Mouse (Mus musculus) left cerebral cortex, adult 2 months (tissue): ENCODE measurements around the gene Zfp628. TPM values are rescaled to one million over a fixed set of nuclear protein-coding genes. Genes with fewer than 3 reads are reported as not detected.

Experiments
- DNase-seq, 2 experiments: peaks; one replicate each; pipeline ENCODE4 v3.0.0; 2021 to 2022; ENCODE audit warnings: low spot score in 2 of 2, mixed read lengths in 1 of 2; ENCODE audit errors: extremely low spot score in 1 of 2
- H3K27ac ChIP-seq: fragments of 200-600 bp; 2 replicates; pipeline ENCODE4 v1.8.1; 2022
- H3K4me3 ChIP-seq: fragments of 200-600 bp; 2 replicates; pipeline ENCODE4 v1.8.1; 2022
- CTCF ChIP-seq: fragments of 200-600 bp; IDR thresholded peaks from 2 replicates; pipeline ENCODE4 v1.8.1; 2022; ENCODE audit warnings: antibody characterized with exemption, mild to moderate bottlenecking, moderate library complexity
- intact Hi-C: fragments of 180-260 bp; cut with DNase I; formaldehyde crosslinking; loops from one replicate; pipeline ENCODE4 v1.15.1; 2025
- total RNA-seq, 2 experiments: library from RNA; stranded (reverse); gene quantifications; 2 replicates each; pipeline ENCODE4 v1.2.3; 2021

The Zfp628 gene
- total RNA-seq, 2 experiments from 2014 or later: 15.8 to 16.4 TPM

GRCm38 (mm10) chr7:4927711-4928110 lies 12.7 kb downstream of the Zfp628 start:
- Histone ChIP-seq H3K27ac (no peak overlapping the region), H3K4me3 (no peak overlapping the region)
- intact Hi-C loops: no loop called here
- TF ChIP-seq CTCF: no peak
- no peak for DNase-seq

GRCm38 (mm10) chr7:4928323-4928722 lies 13.3 kb downstream of the Zfp628 start:
- TF ChIP-seq CTCF: no peak

GRCm38 (mm10) chr7:4933103-4933502 lies 18.1 kb downstream of the Zfp628 start:
- H3K27ac ChIP-seq: no peak overlapping the region
- H3K4me3 ChIP-seq: no peak overlapping the region
- intact Hi-C loops: no loop called here
- DNase-seq: no peak
- TF ChIP-seq CTCF: no peak

More at GRCm38 (mm10) chr7:4928323-4928722, 13.3 kb downstream of the Zfp628 start:
- H3K4me3 ChIP-seq: no peak overlapping the region
- no peak overlapping the region for H3K27ac ChIP-seq
- DNase-seq: no peak
- intact Hi-C loops: no loop called here

GRCm38 (mm10) chr7:4934160-4934914 lies 19.3 kb downstream of the Zfp628 start:
- peak; percentile 5; the same call in 1 of the 2 replicates for TF ChIP-seq CTCF
- intact Hi-C loops: no loop called here
- no peak for DNase-seq
- no peak overlapping the region for H3K4me3 ChIP-seq
- no peak overlapping the region for H3K27ac ChIP-seq

- intact Hi-C loops: no loop called here
- Histone ChIP-seq H3K4me3 (no peak overlapping the region), H3K27ac (no peak overlapping the region)
- TF ChIP-seq CTCF: no peak
- no peak for DNase-seq
Measured at GRCm38 (mm10) chr7:4936832-4937231, 21.8 kb downstream of the Zfp628 start.

- Histone ChIP-seq H3K4me3 (no peak overlapping the region), H3K27ac (no peak overlapping the region)
- intact Hi-C loops: no loop called here
- no peak for TF ChIP-seq CTCF
- no peak for DNase-seq
Measured at GRCm38 (mm10) chr7:4937392-4937791, 22.4 kb downstream of the Zfp628 start.

GRCm38 (mm10) chr7:4938456-4938855 lies 23.4 kb downstream of the Zfp628 start:
- H3K27ac ChIP-seq: no peak overlapping the region
- intact Hi-C loops: loop anchor here (2.0 kb wide), 1 partner anchor 72 kb away; no protein-coding TSS in a partner anchor
- DNase-seq: peak; percentile 52 to 68
- TF ChIP-seq CTCF: peak; percentile 92
- no peak overlapping the region for H3K4me3 ChIP-seq

- peak; percentile 85 for TF ChIP-seq CTCF
- intact Hi-C loops: loop anchor here (1.0 to 5.0 kb wide), 3 partner anchors 29 to 383 kb away; partner anchors contain the start of gene Zfp579
- Histone ChIP-seq H3K4me3 (no peak overlapping the region), H3K27ac (no peak overlapping the region)
- DNase-seq: peak; percentile 74 to 81
Measured at GRCm38 (mm10) chr7:4940068-4940479, 25.1 kb downstream of the Zfp628 start.

GRCm38 (mm10) chr7:4942673-4943072 lies 27.7 kb downstream of the Zfp628 start:
- Histone ChIP-seq H3K27ac (no peak overlapping the region), H3K4me3 (no peak overlapping the region)
- intact Hi-C loops: loop anchor here (1.0 to 5.0 kb wide), 4 partner anchors 22 to 385 kb away; partner anchors contain the start of genes Sbk2 and Zfp579
- TF ChIP-seq CTCF: no peak
- DNase-seq: no peak

GRCm38 (mm10) chr7:4943223-4943815 lies 28.3 kb downstream of the Zfp628 start:
- peak overlapping the region; percentile 70 for H3K27ac ChIP-seq
- H3K4me3 ChIP-seq: peak overlapping the region; percentile 49
- intact Hi-C loops: loop anchor here (1.0 to 5.0 kb wide), 4 partner anchors 21 to 386 kb away; partner anchors contain the start of genes Sbk2 and Zfp579
- peak; percentile 90 to 93 for DNase-seq
- peak; percentile 98 for TF ChIP-seq CTCF

GRCm38 (mm10) chr7:4947855-4948254 lies 32.8 kb downstream of the Zfp628 start:
- DNase-seq: no peak
- intact Hi-C loops: no loop called here
- no peak overlapping the region for H3K27ac ChIP-seq
- no peak overlapping the region for H3K4me3 ChIP-seq
- no peak for TF ChIP-seq CTCF

GRCm38 (mm10) chr7:4948386-4948785 lies 33.4 kb downstream of the Zfp628 start:
- DNase-seq: no peak
- intact Hi-C loops: no loop called here
- Histone ChIP-seq H3K27ac (no peak overlapping the region), H3K4me3 (no peak overlapping the region)
- TF ChIP-seq CTCF: no peak
